In genomic region chr8:91899747-91900146, GRCm38 (mm10) we compare ENCODE assay signal across 14 mouse cellular contexts.
A peak's percentile ranks its signal among the peaks of the same experiment; 100 is the strongest.
DNase-seq lines count a peak whose midpoint lies in the region; ATAC-seq and TF ChIP-seq lines count a peak whose summit lies in the region.
"Had no signal": no experiment of that assay in that cellular context is flagged by ENCODE, and none has a peak within 500 bp of the region (broad histone marks: within the 10 kb centered on the region; RNA-seq: fewer than 3 reads in every experiment).

No protein-coding gene starts in this region.

- H3K27ac ChIP-seq in hindbrain, postnatal 0 days = no peak overlapping the region
- no peak overlapping the region for H3K27ac ChIP-seq in hindbrain, embryonic 12.5 days
- no peak overlapping the region for H3K27ac ChIP-seq in lung, embryonic 14.5 days (ENCODE audit: low read depth)
- H3K27ac ChIP-seq: forebrain, embryonic 13.5 days; gastrocnemius, adult 2 months; hindbrain, embryonic 13.5 days; macrophage had no signal

- H3K4me3 ChIP-seq in hindbrain, postnatal 0 days (ENCODE audit: low read length) = no peak overlapping the region
- no peak overlapping the region for H3K4me3 ChIP-seq in hindbrain, embryonic 12.5 days
- no peak overlapping the region for H3K4me3 ChIP-seq in lung, embryonic 14.5 days (ENCODE audit: low read depth, low read length)
- H3K4me3 ChIP-seq: forebrain, embryonic 13.5 days; gastrocnemius, adult 2 months; hindbrain, embryonic 13.5 days had no signal

- TF ChIP-seq CTCF in hindbrain, postnatal 0 days (IDR thresholded peaks at IDR 0.05; ENCODE audit: low read depth) = no peak
- TF ChIP-seq CTCF in lung, embryonic 14.5 days (IDR thresholded peaks at IDR 0.05; ENCODE audit: low read depth) = no peak

- no peak overlapping the region for H3K4me2 ChIP-seq in hindbrain, postnatal 0 days (ENCODE audit: low read depth, low read length)
- H3K4me2 ChIP-seq in hindbrain, embryonic 12.5 days (replicated peaks) = no peak overlapping the region
- no peak overlapping the region for H3K4me2 ChIP-seq in lung, embryonic 14.5 days
- H3K4me2 ChIP-seq: forebrain, embryonic 13.5 days; hindbrain, embryonic 13.5 days had no signal

- H3K9me3 ChIP-seq in hindbrain, postnatal 0 days (ENCODE audit: low read length) = no peaks in the 10 kb centered on the region
- H3K9me3 ChIP-seq in hindbrain, embryonic 12.5 days (replicated peaks) = no peaks in the 10 kb centered on the region
- H3K9me3 ChIP-seq in lung, embryonic 14.5 days (ENCODE audit: low read depth, low read length) = no peaks in the 10 kb centered on the region
- H3K9me3 ChIP-seq: forebrain, embryonic 13.5 days; hindbrain, embryonic 13.5 days had no signal

- WGBS in hindbrain, postnatal 0 days = 62% methylated on average over 7 of the region's 7 CpGs
- WGBS in hindbrain, embryonic 12.5 days = 83% methylated on average over 7 of the region's 7 CpGs
- 59% methylated on average over 7 of the region's 7 CpGs for WGBS in lung, embryonic 14.5 days

- no peaks in the 10 kb centered on the region for H3K4me1 ChIP-seq in hindbrain, postnatal 0 days (ENCODE audit: insufficient read depth, low read length)
- no peaks in the 10 kb centered on the region for H3K4me1 ChIP-seq in hindbrain, embryonic 12.5 days
- no peaks in the 10 kb centered on the region for H3K4me1 ChIP-seq in lung, embryonic 14.5 days (ENCODE audit: insufficient read depth)
- H3K4me1 ChIP-seq: forebrain, embryonic 13.5 days; hindbrain, embryonic 13.5 days had no signal

- no peaks in the 10 kb centered on the region for H3K36me3 ChIP-seq in hindbrain, postnatal 0 days (ENCODE audit: insufficient read depth, low read length)
- H3K36me3 ChIP-seq in hindbrain, embryonic 12.5 days = no peaks in the 10 kb centered on the region
- no peaks in the 10 kb centered on the region for H3K36me3 ChIP-seq in lung, embryonic 14.5 days (ENCODE audit: insufficient read depth)
- H3K36me3 ChIP-seq: hindbrain, embryonic 13.5 days had no signal

- H3K9ac ChIP-seq in hindbrain, postnatal 0 days (replicated peaks; ENCODE audit: low read length) = no peak overlapping the region
- no peak overlapping the region for H3K9ac ChIP-seq in hindbrain, embryonic 12.5 days
- no peak overlapping the region for H3K9ac ChIP-seq in lung, embryonic 14.5 days
- H3K9ac ChIP-seq: forebrain, embryonic 13.5 days; hindbrain, embryonic 13.5 days had no signal

- H3K27me3 ChIP-seq in hindbrain, postnatal 0 days (ENCODE audit: insufficient read depth, low read length) = no peaks in the 10 kb centered on the region
- peaks cover 3% of the 10 kb centered on the region; the same call in 1 of the 2 replicates for H3K27me3 ChIP-seq in hindbrain, embryonic 12.5 days
- H3K27me3 ChIP-seq in lung, embryonic 14.5 days (ENCODE audit: insufficient read depth, low read length) = no peaks in the 10 kb centered on the region

- ATAC-seq in hindbrain, postnatal 0 days = no peak
- no peak for ATAC-seq in hindbrain, embryonic 12.5 days (ENCODE audit: low FRiP score)
- no peak for ATAC-seq in lung, embryonic 14.5 days (ENCODE audit: insufficient read depth)
- ATAC-seq: forebrain, embryonic 13.5 days had no signal

- DNase-seq in hindbrain, postnatal 0 days (ENCODE audit: low spot score) = peak; percentile 34
- peak; percentile 71 for DNase-seq in lung, embryonic 14.5 days
- DNase-seq in lung, postnatal 25 days (ENCODE audit: low spot score) = no peak
- DNase-seq in fibroblast of lung, adult 2 months (ENCODE audit: low read depth) = peak; percentile 8
- DNase-seq in heart, postnatal 4 days = peak; percentile 71
- DNase-seq in embryo, embryonic 9.5 days (ENCODE audit: extremely low spot score) = no peak
- DNase-seq: adrenal gland, postnatal 14 days; cerebellum, adult 11 months; embryo, embryonic 11 days; gastrocnemius, adult 2 months had no signal

Comparison
In these comparisons a context has a peak if more than half of its experiments do, and no peak if none do; other contexts are left out.
1. DNase-seq: peak in hindbrain, postnatal 0 days (single experiment), lung, embryonic 14.5 days (single experiment), fibroblast of lung, adult 2 months (single experiment) and heart, postnatal 4 days (single experiment); none in lung, postnatal 25 days (single experiment) and embryo, embryonic 9.5 days (single experiment).